Mouse (Mus musculus): ENCODE results near the gene Haus3.

GRCm38 (mm10) chr5:34210279-34210678 is 41.0 kb upstream of the Haus3 start:
- TF ChIP-seq CTCF (IDR thresholded peaks at IDR 0.05; ENCODE audit: low read depth, low read length): peak; percentile 91
- TF ChIP-seq GATA1 (IDR thresholded peaks at IDR 0.05; ENCODE audit: borderline replicate concordance, low read length): no peak
- TF ChIP-seq POLR2AphosphoS5 (IDR thresholded peaks at IDR 0.05; ENCODE audit: insufficient replicate concordance, low read depth, low read length): no peak
